Mouse (Mus musculus) CD4-positive, CD25-positive, alpha-beta regulatory T cell, adult 4 months (primary cell): ENCODE data around the gene Plscr3. TPM values are rescaled to one million over a fixed set of nuclear protein-coding genes. Genes with fewer than 3 reads are reported as not detected.
A peak's percentile ranks its signal among the peaks of the same experiment; 100 is the strongest.

Experiments used
- ATAC-seq: one replicate; pipeline ENCODE4 v1.8.0; 2017
- polyA plus RNA-seq, 2 experiments: library from polyadenylated mRNA; unstranded; fragments of 100-300 nt; shearing (Covaris generic); gene quantifications; one replicate each; pipeline ENCODE4 v1.2.1; 2017

Plscr3 gene
- polyA plus RNA-seq, 2 experiments from 2014 or later = 22.4 to 33.5 TPM

DNA sequence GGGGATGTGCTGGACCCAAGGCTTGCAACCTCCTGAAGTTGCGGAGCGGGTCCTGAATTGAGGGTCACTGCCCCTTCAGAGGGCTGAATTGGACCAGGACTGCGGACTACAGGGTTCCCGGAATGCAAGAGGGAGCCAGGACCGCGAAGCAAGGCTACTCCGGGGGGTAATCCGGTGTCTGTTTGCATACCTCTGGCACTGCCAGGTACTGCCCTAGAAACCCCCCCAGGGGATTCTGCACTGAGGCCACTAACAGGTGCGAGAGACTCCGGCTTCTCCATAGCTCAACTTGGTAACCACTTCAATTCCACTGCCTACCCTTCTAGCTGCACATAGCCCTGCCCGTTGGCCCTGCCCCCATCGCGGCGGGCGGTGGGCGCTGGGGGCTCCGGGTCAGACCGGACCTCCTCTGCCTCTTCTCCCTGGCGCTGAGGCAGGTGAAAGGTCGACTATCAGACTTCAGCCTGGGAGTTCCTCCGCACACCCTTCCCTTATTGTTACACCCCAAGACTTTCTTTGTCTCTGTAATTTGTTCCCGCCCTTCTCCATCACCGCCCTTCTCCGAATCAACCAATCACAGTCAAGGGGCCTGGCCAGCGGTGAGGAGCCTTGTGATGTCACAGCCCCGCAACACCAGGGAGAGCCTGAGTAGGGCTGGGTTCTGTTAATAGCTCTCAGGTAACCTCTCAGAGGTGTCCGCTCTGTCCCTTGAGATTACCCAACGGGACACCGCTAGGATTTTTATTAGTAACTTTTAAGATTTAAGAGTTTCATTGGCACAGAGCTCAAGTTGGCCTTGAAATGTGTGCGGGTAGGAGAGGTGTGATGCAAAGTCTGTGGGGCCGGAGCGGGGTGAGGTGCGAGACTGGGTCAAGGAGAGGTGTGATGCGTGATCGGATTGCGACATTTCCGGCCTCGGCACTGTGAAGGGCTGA lies 54.6 kb downstream of the Plscr3 start, which contains the start of the genes 2810408A11Rik and Neurl4:
Gene 2810408A11Rik (minus strand): TSS at position 517 of the 935 bp plus-strand sequence.
Gene Neurl4 (plus strand): TSS at position 602 of the 935 bp plus-strand sequence.
- peak; percentile 95 for ATAC-seq

DNA sequence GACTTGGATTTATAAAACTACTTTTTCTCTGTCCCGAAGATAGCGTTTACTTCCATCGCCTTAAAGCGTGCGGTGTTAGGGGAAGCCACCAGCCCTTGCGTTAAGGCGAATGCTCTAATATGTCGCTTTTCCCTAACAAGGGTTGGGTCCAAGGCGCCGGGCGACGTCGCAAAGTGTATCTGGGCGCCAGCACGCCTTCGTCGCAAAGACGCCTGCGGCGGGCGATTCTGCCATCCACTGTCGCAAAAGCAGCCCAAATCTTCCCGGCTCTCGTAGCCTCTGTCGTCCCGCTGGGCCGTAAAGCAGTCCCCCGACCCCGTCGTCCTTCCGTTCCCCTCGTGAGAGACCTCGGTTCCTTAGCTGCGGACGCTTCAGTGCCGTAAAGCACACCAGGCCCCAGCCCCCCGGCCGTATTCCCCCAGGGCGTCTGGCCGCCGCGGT lies 55.2 kb downstream of the Plscr3 start:
- peak; percentile 53 for ATAC-seq

Other genes with a start within 250 kb of the Plscr3 start
- gene Atp1b2, start 240.4 kb upstream of the Plscr3 start, polyA plus RNA-seq = not detected
- not detected for gene Shbg, start 228.5 kb upstream of the Plscr3 start, polyA plus RNA-seq
- gene Sat2, start 224.4 kb upstream of the Plscr3 start, polyA plus RNA-seq = not detected
- gene Fxr2, start 213.4 kb upstream of the Plscr3 start, polyA plus RNA-seq = 10 to 100 TPM; 11.0 to 11.2 TPM
- gene Sox15, start 191.1 kb upstream of the Plscr3 start, polyA plus RNA-seq = under 1 TPM in 1 of 2 experiments, not detected in 1; 0.81 TPM
- 10 to 100 TPM; 34.8 to 85.1 TPM for gene Mpdu1, start 183.7 kb upstream of the Plscr3 start, polyA plus RNA-seq
- gene Cd68, start 180.2 kb upstream of the Plscr3 start, polyA plus RNA-seq = 1 to 10 TPM; 3.0 to 5.8 TPM
- gene Eif4a1, start 174.0 kb upstream of the Plscr3 start, polyA plus RNA-seq = 100 to 1,000 TPM; 166 to 236 TPM
- 10 to 100 TPM; 31.6 to 47.4 TPM for gene Senp3, start 164.3 kb upstream of the Plscr3 start, polyA plus RNA-seq
- not detected for gene Tnfsf13, start 160.6 kb upstream of the Plscr3 start, polyA plus RNA-seq
- under 1 TPM in 1 of 2 experiments, not detected in 1; 0.23 TPM for gene Tnfsf12, start 150.5 kb upstream of the Plscr3 start, polyA plus RNA-seq
- gene Tnfsfm13, start 150.3 kb upstream of the Plscr3 start, polyA plus RNA-seq = not detected
- gene Polr2a, start 87.7 kb upstream of the Plscr3 start, polyA plus RNA-seq = 10 to 100 TPM; 25.6 to 36.0 TPM
- not detected for gene Slc35g3, start 84.4 kb upstream of the Plscr3 start, polyA plus RNA-seq
- gene Zbtb4, start 80.5 kb upstream of the Plscr3 start, polyA plus RNA-seq = 10 to 100 TPM; 11.2 to 11.8 TPM
- 1 to 10 TPM; 2.9 to 4.5 TPM for gene Chrnb1, start 50.4 kb upstream of the Plscr3 start, polyA plus RNA-seq
- not detected for gene Fgf11, start 44.5 kb upstream of the Plscr3 start, polyA plus RNA-seq
- gene Tmem102, start 40.8 kb upstream of the Plscr3 start, polyA plus RNA-seq = not detected
- not detected for gene Gm39566, start 31.1 kb upstream of the Plscr3 start, polyA plus RNA-seq
- gene Spem2, start 27.9 kb upstream of the Plscr3 start, polyA plus RNA-seq = not detected
- under 1 TPM in 1 of 2 experiments, not detected in 1; 0.42 TPM for gene Spem1, start 24.2 kb upstream of the Plscr3 start, polyA plus RNA-seq
- gene Nlgn2, start 8.6 kb upstream of the Plscr3 start, polyA plus RNA-seq = 1 to 10 TPM; 1.1 to 1.2 TPM
- 100 to 1,000 TPM in 1 of 2 experiments, 10 to 100 TPM in 1; 93.2 to 114 TPM for gene Tmem256, start 7.9 kb upstream of the Plscr3 start, polyA plus RNA-seq
- not detected for gene Tnk1, start 12.4 kb downstream of the Plscr3 start, polyA plus RNA-seq
- not detected for gene Tmem95, start 31.6 kb downstream of the Plscr3 start, polyA plus RNA-seq
- gene Kctd11, start 35.0 kb downstream of the Plscr3 start, polyA plus RNA-seq = 1 to 10 TPM in 1 of 2 experiments, not detected in 1; 1.1 TPM
- gene Acap1, start 49.2 kb downstream of the Plscr3 start, polyA plus RNA-seq = 100 to 1,000 TPM; 256 to 383 TPM
- gene 2810408A11Rik, start 54.6 kb downstream of the Plscr3 start, polyA plus RNA-seq = 1 to 10 TPM; 1.6 to 2.0 TPM
- 1 to 10 TPM; 8.3 to 9.1 TPM for gene Neurl4, start 54.7 kb downstream of the Plscr3 start, polyA plus RNA-seq
- 100 to 1,000 TPM; 120 to 134 TPM for gene Gps2, start 67.5 kb downstream of the Plscr3 start, polyA plus RNA-seq
- 1,000 to 10,000 TPM; 1,067 to 1,377 TPM for gene Eif5a, start 75.6 kb downstream of the Plscr3 start, polyA plus RNA-seq
- gene Ybx2, start 89.4 kb downstream of the Plscr3 start, polyA plus RNA-seq = not detected
- gene Slc2a4, start 101.8 kb downstream of the Plscr3 start, polyA plus RNA-seq = not detected
- not detected for gene Cldn7, start 118.4 kb downstream of the Plscr3 start, polyA plus RNA-seq
- gene Ctdnep1, start 134.8 kb downstream of the Plscr3 start, polyA plus RNA-seq = 10 to 100 TPM; 21.1 to 25.4 TPM
- 10 to 100 TPM; 69.7 to 79.3 TPM for gene Elp5, start 136.1 kb downstream of the Plscr3 start, polyA plus RNA-seq
- gene Gabarap, start 144.8 kb downstream of the Plscr3 start, polyA plus RNA-seq = 100 to 1,000 TPM; 282 to 355 TPM
- 10 to 100 TPM; 41.3 to 43.5 TPM for gene Phf23, start 149.4 kb downstream of the Plscr3 start, polyA plus RNA-seq
- gene Dvl2, start 154.2 kb downstream of the Plscr3 start, polyA plus RNA-seq = 1 to 10 TPM; 4.0 to 4.6 TPM
- 100 to 1,000 TPM; 124 to 181 TPM for gene Acadvl, start 169.0 kb downstream of the Plscr3 start, polyA plus RNA-seq
- 10 to 100 TPM in 1 of 2 experiments, 1 to 10 TPM in 1; 9.4 to 17.1 TPM for gene Dlg4, start 170.6 kb downstream of the Plscr3 start, polyA plus RNA-seq
- not detected for gene Asgr1, start 207.7 kb downstream of the Plscr3 start, polyA plus RNA-seq
- gene Asgr2, start 246.3 kb downstream of the Plscr3 start, polyA plus RNA-seq = not detected